Mouse (Mus musculus) T-cell, adult 2 months (primary cell): ENCODE data around the gene Strc.
A peak's percentile ranks its signal among the peaks of the same experiment; 100 is the strongest.
"Not testable (repeated sequence)": the region's sequence is repeated elsewhere in the genome, so short reads cannot be mapped to it uniquely, and the experiment has no call there.

Experiments used
- DNase-seq: peaks from one replicate; pipeline ENCODE4 v3.0.0; 2022; ENCODE audit warnings: low spot score

Gene Strc

DNA sequence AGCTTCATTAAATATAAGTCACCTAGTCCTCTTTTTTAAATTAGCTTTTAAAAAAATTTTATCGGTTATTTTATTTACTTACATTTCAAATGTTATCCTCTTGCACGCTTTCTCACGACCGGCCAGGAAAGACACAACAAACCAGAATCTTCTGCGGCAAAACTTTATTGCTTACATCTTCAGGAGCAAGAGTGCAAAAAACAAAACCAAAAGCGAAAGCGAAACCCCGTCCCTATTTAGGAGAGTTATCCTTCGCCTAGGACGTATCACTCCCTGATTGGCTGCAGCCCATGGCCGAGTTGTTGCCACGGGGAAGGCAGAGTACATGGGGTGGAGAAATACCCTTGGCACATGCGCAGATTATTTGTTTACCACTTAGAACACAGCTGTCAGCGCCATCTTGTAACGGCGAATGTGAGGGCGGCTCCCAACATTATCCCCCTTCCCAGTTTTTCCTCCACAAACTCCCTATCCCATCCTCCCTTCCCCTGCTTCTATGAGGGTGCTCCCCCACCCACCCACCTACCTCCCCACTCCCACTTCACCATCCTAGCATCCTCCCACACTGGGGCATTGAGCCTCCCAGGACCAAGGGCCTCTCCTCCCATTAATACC, at the start of gene Strc:
Gene Strc, minus strand, starts transcription at position 208 of the 615 bp plus-strand sequence.
- not testable (repeated sequence) for DNase-seq

DNA sequence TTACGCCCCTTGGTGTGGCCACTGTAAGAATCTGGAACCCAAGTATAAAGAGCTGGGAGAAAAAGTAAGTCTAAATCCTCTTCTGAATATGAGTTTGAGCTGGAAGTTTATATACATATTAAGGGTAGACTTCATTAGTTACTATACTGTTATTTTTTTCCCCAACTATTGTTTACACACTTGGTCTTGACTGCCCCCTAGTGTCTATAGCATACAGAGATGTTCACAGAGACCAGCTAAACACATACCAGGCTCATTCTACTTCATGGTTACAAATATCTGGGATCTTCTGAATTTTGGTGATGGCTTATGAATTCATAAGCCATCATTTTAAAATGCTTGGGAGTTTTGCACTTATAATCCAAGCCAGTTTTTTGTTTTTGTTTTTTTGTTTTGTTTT, 47.9 kb upstream of the Strc start:
- DNase-seq = peak; percentile 36

DNA sequence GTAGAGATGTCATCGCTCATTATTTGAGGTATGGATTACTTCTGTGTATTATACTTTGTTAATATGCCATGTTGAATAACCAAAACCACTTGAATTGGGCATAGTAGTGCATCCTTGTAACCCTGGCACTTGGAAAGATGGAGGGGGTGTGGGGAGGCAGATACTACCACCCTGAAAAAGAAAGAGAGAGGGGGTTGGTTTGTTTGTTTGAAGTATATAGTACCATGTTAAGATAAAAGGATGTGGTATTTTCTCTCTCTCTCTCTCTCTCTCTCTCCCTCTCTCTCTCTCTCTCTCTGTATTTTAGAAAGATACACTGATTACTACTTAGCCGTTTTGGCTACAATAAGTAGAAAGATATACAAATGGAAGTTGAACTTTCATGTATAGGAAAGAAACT, 38.9 kb upstream of the Strc start:
- no peak for DNase-seq

DNA sequence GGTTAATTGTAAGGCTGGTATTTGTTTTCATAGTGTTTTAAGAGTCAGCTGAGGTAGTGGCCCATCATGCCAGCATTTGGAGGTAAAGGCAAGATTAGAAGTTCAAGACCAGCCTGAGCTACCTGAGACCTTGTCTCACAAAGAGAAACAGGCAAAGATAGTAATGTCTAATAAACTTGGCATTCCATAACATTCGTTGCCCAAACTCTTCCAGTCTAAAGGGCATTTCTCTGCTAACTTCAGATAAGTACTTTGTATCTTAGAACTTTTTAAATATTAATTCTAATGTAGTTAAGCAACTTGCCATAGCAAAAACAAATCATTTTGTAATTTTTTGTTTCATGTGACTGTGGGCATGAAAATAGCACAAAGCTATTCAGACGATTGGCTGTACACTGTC, 36.2 kb upstream of the Strc start:
- no peak for DNase-seq

DNA sequence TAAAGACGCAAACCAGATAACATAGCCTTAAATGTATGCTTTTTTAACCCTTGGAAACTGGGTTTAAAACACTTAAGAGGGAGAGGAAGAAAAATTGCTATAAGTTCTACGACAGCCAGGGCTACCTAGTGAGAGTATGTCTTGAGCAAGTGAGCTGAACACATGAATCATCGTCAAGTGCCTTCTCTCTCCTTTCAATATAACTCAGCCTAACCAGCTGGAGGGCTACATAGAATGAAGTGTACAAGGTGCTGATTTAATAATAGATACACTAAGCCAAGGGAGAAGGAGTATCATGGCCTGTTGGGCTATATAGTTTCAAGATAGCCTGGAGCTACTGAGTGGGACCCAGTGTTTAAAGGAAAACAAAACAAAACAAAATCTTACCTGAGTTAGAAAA, 31.5 kb upstream of the Strc start:
- DNase-seq = no peak

DNA sequence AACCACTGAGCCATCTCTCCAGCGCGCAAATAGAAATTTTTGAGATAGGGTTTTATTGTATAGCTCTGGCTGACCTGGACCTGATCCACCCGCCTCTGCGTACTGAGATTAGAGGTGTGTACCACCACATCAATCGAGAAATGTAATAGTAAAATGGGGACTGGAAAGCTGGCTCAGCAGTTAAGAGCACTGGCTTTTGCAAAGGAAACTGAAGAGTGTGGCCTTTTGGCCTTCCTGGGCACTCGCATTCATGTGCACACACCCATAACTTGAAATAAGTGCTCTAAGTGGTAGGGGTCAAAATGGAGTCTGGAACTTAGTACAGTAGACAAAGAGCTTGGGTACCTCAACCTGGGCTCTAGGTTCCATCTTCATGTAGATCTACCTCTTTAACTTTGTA, 29.4 kb upstream of the Strc start:
- no peak for DNase-seq

DNA sequence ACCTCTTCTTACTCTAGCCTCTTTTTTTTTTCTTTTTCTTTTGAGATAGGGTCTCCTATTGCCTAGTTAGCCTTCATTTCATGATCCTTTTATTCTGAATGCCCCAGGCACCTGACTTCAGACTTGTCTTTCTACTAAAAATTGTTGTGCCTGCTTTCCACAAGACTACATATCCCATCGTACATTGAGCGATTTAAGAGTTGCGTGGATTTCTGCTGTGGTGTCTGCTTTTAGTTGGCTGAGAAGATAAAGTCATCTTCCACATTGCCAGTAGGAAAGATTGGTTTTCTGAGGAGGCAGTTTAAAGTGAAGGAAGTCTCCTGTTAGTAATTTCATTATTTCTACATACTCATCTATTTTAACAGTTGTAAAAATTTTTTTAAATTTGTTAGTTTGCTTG, 28.6 kb upstream of the Strc start:
- DNase-seq = no peak

DNA sequence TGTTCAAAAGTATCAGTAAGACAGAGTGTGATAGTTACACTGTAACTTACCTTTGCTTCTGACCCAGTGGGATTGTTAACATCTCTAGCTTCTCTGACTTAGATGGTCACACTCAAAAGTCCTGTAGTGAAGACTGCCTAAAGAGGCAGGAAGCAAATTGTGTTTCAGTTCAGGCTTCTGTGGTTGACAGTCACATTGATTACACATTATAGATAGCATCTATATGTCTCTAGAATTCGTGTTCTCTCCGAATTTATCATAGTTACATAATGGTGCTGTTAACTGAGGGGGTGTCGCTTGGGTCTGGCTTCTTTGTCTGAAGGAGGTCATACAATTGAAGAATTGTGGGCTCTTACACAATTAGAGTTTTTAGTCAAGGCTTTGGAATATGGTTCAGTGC, 28.1 kb upstream of the Strc start:
- DNase-seq = no peak

DNA sequence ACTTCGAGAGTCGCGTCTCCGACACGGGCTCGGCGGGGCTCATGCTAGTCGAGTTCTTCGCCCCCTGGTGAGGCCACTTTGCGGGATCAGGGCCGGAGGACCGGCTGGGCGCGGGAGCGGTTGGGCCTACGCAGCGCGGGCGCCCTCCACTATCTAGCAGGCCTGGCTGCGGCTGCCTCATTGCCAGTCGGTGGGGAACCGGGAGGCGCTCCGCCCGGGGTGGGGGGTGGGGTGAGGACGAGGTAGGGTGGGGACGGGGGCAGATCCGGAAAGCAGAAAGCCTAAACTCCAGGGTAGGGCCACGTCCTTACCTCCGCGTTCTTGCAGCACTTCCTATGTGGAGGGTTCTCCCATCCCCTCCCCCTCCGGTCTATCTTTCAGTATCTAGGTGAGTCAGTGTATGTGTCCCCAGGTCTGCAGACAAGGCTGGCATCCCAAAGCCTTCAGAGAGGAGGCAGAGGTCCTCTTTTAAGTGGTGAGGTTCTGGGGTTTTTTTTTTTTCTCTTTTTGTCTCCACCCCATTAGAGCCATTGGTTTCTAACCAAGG, 27.2 kb upstream of the Strc start:
- DNase-seq = peak; percentile 57

DNA sequence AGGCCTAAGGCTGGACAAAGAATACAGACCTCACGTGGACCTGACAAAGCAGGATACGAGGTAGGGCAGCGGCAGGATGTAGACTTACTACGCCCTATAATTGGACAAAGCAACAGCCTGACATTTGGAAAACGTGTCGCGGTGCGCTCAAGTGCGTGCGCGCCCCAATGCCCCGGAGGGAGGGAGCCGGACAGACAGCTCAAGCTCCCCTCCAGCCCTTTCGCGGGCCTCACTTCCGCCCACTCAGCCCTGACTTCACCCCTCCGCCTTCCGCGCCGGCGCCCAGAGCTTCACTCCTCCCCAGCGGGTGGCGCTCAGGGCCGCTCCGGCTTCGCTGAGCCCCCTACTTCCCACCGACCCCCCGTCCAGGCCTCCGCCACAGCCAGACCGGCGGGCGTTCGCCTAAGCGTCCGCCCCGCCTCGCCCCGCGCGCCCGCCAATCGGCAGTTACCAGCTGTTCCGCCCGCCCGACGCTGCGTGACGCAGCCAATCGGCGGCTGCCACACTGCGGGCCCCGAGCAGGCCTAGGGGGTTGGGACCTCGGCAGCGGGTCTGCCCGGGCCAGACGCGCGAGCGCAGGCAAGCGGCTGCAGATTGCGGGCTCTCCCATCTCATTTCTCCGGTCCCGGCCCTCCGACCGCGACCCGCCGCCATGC, 26.5 kb upstream of the Strc start, which contains the start of the genes Pdia3 and Catsper2:
Gene Pdia3, plus strand, starts transcription at position 389 of the 656 bp plus-strand sequence.
Gene Catsper2, minus strand, starts transcription at position 406 of the 656 bp plus-strand sequence.
- peak; percentile 93 for DNase-seq

DNA sequence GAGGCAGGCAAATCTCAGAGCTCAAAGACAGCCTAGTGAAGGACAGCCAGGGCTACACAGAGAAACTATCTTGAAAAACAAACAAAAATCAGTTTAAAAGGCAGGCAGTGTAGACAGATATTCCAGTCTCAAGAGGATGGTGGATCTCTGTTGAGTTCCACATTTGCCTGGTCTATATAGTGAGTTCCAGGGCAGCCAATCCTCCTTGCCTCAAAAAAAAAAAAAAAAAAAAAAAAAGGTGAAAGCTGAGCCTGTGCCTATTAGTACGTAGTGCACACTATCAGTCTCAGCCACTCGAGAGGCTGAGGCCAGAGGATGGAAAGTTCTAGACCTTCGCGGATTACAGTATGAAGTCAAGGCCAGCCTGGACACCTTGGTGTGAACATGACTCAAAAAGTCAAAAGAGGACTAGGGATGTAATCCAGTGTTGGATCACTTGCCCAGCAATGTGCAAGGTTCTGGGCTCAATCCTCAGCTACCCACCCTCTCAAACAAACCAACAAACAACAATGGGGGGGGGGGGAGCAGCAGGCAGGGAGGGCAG, 25.9 kb upstream of the Strc start:
- no peak for DNase-seq

DNA sequence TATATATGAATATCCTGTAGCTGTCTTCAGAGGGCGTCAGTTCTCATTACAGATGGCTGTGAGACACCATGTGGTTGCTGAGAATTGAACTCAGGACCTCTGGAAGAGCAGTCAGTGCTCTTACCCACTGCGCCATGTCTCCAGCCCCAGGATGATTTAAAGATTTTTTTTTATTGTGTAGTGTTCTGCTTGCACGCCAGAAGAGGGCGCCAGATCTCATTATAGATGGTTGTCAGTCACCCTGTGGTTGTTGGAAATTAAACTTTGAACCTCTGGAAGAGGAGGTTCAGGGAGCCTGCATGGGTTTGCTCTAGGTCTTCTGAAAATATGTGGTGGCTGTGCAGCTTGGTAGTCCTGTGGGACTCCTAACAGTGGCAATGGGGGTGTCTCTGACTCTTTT, 21.2 kb upstream of the Strc start:
- peak; percentile 72 for DNase-seq

DNA sequence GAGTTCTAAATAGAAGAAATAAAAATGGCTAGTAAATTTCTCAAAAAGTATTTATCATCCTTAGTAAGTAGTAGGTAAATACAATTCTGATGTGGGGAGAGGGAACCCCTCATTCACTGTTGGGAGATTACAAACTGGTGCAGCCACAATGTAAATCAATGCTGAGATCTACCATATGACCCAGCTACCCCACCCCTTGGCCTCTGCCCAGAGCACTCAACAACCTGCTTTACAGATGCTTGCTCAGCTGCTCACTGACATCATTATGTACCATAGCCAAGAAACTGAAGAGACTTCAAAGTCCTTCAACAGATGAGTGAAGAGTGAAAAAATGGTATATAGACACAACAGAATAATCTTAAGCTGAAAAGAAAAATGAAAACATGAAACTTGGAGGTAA, 16.3 kb upstream of the Strc start:
- no peak for DNase-seq

DNA sequence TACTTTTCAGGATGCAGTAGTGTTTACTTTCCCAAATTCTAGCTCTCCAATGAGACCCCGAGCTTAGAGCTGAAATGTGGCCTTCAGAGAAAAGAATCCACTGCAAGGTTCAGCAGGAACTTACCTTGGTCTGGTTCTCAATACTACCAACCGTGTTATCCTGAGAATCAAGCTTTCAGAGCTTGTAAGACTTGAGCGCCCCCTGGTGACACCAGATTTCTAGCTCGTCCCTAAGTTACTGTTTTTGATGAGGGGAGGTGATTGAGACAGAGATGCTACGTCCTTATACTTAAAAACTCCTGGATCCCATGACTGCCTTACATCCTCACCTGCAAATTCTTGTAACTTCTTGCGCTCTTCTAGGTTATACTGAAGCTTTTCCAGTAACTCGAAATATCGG, 9.7 kb upstream of the Strc start:
- peak; percentile 65 for DNase-seq

DNA sequence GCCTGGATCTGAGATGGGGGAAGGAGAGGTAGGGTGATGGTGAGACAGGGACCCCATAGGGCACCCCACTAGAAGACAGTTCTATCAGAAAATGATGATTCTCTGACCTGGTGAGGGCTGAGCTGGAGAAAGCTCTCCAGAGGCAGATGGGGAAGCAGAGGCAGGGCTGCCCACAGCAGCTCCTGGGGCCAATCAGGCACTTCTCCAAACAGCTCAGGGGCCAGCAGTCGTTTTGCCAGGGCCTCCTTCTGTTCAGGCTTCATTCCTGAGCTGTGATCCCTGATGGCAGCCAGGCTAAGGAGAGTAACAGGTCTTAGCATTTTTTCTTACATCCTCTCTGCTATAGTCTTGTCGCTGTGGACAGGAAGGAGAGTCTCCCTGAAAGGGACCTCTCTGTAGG, 12.2 kb downstream of the Strc start:
- no peak for DNase-seq

DNA sequence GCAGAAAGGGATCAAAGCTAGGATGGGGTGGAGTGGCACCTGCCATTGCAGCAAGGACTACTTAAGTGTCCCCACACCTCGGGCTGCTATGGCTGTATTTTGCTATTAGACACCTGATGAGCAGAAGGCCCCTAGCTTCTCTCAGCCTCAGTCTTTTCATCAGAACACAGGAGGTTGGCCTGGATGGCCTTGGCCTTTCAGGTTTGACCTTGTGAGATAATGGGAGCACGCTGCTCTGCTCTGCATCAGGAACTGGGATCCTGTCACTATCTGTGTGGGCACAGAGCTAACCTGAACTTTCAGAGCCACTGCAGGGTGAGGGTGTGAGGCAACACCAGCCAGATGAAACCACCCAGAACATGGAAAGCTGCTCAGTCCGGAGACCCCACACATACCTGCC, 14.7 kb downstream of the Strc start:
- no peak for DNase-seq

DNA sequence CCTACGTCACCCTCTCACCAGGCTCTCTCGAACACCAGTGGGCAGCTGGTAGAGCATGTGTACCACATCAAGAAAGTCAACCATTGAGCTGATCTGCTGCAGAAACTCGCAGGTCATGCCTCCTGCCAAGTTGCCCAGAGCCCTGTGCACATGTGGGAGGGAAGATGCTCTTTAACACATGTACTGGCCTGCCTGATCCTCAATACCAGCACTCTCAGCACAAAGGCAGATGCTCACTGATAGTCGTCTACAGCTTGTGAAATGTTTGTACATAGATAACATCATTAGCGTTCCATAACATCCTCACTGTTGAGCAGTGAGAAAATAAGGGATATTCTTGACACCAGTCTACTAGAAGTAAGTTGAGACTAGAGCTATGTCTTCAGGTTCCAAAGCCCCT, 16.0 kb downstream of the Strc start:
- no peak for DNase-seq

DNA sequence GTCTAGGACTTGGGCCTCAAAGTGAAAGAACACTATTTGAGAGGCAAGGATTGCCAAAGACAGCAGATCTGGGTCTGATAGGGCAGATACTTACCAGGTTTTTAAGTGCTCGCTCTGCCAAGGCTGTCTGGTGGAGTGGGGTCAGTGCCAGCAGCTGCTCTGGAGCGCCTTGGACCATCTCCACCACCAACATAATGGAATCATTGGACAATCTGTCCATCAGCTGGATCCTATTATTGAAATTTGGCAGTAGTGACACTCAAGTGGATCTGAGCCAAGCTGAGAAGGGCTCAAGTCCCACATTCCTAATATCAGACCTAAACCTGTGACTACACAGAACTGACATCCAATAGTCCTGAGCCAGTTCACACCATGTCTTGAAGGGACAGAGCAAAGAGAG, 18.1 kb downstream of the Strc start:
- DNase-seq = no peak

DNA sequence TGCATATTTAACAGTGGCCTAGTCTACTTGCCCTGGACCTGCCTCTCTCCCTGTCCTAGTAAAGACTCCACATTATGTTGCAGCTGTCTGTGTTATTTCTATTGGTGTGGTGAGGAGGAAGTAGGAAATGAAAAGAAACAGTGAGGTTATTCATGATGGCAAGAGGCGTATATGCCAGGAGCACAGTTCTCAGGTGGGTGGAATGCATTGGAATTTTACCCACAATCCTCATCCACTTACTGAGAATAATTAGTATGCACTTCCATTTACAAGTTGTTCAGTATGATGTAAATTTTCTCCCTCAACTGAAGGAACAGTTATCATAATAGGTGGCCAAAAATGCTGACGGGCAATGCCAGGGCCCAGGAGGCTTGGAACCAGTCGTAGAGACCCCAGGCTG, 23.3 kb downstream of the Strc start:
- no peak for DNase-seq

DNA sequence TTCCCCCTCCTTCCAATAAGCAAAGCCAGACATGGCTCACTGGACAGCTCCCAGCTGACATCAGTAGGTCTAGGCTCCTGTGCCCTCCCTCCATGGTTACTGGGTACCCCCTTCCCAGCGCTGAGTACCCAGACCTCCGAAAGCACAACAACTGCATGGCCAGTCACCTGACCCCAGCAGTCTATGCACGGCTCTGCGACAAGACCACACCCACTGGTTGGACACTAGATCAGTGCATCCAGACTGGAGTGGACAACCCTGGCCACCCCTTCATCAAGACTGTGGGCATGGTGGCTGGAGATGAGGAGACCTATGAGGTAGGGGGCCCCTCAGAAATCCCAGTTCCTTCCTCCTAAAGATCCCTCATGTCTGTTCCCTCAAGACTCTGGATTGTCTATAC, 27.5 kb downstream of the Strc start:
- DNase-seq = no peak

DNA sequence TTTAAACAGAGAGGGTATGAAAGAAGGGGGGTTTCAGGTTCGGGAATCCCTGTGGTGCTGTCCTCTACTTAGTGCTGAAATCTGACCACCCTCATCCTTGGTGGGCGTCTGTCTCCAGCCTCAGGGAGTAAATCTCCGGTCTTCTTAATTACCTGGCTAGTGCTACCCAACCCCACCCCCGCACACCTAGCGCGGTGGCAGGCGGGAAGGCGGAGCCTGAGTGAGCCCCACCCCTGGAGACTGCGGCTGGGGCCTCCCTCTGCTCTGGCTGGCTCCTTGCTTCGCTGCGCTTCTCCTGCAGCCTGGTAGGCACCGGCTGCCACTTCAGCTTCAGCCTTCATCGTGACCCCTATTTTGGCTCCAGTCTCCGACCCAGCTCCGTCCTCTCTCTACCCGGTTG, 28.6 kb downstream of the Strc start:
- DNase-seq = peak; percentile 52

DNA sequence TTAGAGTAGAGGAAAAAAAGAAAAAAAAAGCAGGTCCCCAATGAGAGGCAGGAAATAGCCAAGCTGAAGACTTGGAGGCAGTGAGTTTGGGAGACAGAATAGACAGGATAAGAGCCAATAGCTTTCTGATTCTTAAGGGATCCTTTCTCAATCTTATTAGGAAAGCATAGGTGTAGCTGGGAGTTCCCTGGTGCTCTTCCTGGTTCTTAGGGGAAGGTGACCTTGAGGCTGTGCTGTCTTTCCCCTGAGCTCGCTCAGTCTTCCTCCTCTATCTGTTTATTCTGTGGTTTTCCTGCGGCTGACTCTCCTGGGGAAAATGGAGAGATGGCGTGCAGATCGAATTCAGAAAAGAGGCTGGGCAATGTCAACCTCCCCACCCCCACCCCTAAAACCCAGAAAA, 29.0 kb downstream of the Strc start:
- no peak for DNase-seq

DNA sequence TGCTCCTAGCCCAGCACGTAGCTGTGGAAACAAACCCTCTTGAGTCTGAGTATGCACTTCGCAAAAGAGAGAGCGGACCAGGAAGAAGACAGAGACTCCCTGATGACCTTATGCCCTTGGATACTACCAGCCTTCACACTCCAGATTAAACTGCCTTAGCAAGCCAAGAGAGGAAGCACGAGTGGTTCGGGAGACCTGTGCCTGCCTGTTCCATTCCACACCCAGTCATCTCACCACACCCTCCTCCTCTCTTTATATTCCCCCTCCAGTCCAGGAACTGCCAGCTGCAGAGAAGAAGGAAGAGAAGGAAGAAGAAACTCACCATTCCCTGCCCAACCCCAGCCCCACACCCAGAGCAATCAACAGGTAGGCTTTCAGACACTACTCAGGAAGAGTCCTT, 29.5 kb downstream of the Strc start, which contains the start of gene Ckmt1:
Gene Ckmt1, plus strand, starts transcription at position 221 of the 400 bp plus-strand sequence.
- no peak for DNase-seq
